Mouse (Mus musculus) lung, postnatal 0 days (tissue): ENCODE data around the gene Ptpn1.

Experiments used
- CTCF ChIP-seq: IDR thresholded peaks from 2 replicates; pipeline ENCODE4 v1.5.1; 2016; ENCODE audit warnings: antibody characterized with exemption, mild to moderate bottlenecking
- EP300 ChIP-seq: IDR thresholded peaks from 2 replicates; pipeline ENCODE4 v1.6.1; 2016; ENCODE audit warnings: antibody characterized with exemption, mild to moderate bottlenecking, control low read depth

DNA sequence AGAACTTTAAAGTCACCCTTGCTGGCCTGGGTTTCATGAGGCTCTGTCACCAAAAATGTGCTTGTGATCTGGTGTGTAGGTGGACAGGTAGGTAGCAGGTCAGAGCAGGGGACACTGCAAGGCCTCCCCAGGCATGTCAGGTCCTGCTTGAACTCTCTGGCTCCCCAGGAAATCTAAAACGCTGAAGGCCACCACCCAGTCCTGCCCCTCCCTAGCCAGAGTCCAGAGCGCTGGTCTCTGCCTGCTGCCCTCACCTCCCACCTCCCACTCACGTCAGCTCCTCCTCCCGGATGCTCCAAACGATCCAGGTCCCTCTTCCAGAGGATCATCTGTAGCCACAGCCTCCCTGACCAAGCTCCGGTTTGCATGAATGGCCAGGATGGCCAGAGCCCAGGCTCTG is 43.0 kb upstream of the Ptpn1 start:
- TF ChIP-seq EP300 = no peak
- no peak for TF ChIP-seq CTCF
